Mouse (Mus musculus): Measurements from ENCODE around the gene Crybb1.

DNA sequence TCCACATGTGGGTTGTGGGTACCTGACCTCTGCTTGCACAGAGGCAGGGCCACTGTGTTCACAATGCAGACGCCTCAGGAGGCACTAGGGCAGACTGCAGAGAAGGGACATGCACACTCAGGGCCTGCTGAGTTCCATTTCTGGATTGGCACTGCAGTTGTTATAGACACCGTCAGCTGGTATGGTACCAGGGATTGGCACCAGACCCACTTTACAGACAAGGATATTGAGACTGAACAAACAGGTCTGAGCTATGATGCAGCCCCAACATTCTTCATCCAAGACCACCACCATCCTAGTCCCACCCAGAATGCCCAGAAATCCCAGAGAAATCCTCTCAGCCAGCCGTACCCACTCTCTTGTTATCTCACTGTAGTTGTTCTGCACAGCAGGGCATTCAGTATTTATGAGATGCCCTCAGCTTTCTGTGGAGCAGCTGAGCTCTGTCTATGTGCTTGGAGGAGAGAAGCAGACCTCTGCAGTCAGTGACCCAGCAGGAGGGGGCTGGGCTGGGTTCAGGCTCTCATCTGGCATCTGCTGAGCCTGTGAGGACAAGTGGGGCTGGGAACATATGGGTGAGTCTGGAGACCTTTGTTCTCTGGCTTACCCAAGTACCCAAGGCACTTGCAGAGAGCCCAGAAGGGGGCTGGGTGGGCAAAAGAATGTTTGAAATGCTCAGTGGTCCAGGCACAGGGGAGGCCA is 16.7 kb upstream of the Crybb1 start:
- TF ChIP-seq FLI1 (IDR thresholded peaks at IDR 0.05; ENCODE audit: low read length) (no peak), GATA1 (IDR thresholded peaks at IDR 0.05; ENCODE audit: borderline replicate concordance, low read length) (no peak)
